ENCODE assay signal across 7 mouse cellular contexts in genomic region chr7:84151001-84151959, GRCm38 (mm10). TPM values are rescaled to one million over a fixed set of nuclear protein-coding genes. Genes with fewer than 3 reads are reported as not detected.
A peak's percentile ranks its signal among the peaks of the same experiment; 100 is the strongest.
DNase-seq lines count a peak whose midpoint lies in the region; ATAC-seq lines count a peak whose summit lies in the region.

Gene Abhd17c (minus strand): TSS chr7:84151893.

- H3K9me3 ChIP-seq in hindbrain, embryonic 15.5 days = no peaks in the 10 kb centered on the region
- no peaks in the 10 kb centered on the region for H3K9me3 ChIP-seq in midbrain, embryonic 11.5 days (ENCODE audit: control insufficient read depth, low read length)

- intact Hi-C loops in left cerebral cortex, postnatal 14 days (cut with DNase I) = loop anchor here (5.0 kb wide), 2 partner anchors 64 to 96 kb away; partner anchors contain the start of gene Cemip

- H3K4me1 ChIP-seq in hindbrain, embryonic 15.5 days (replicated peaks) = peaks cover 49% of the 10 kb centered on the region
- H3K4me1 ChIP-seq in midbrain, embryonic 11.5 days (ENCODE audit: control insufficient read depth, insufficient read depth, low read length) = peaks cover 13% of the 10 kb centered on the region

- under 1% methylated on average over 105 of the region's 109 CpGs for WGBS in hindbrain, embryonic 15.5 days
- WGBS in midbrain, embryonic 11.5 days = under 1% methylated on average over 100 of the region's 109 CpGs

- peak; percentile 84 for DNase-seq in ZHBTc4 (ENCODE audit: low read depth, low spot score)
- peak; percentile 25 to 49 for DNase-seq in cerebellum, postnatal 4 days (ENCODE audit: low spot score in 2 of 2)
- DNase-seq in gastrocnemius, adult 18-20 months (ENCODE audit: low spot score) = peak; percentile 24
- DNase-seq in left cerebral cortex, postnatal 14 days (ENCODE audit: low spot score in 2 of 2) = peak; percentile 39 to 61
- DNase-seq in midbrain, embryonic 11.5 days (ENCODE audit: low spot score, missing footprints) = peak; percentile 95
- DNase-seq in right cerebral cortex, postnatal 4 days = peak; percentile 64

- no peaks in the 10 kb centered on the region for H3K36me3 ChIP-seq in hindbrain, embryonic 15.5 days
- 0 out of 2 replicates have a peak, but pooled peaks cover 3% of the 10 kb centered on the region for H3K36me3 ChIP-seq in midbrain, embryonic 11.5 days (ENCODE audit: control insufficient read depth, insufficient read depth, low read length)

- peak within 1 kb of the TSS; percentile 99 for H3K9ac ChIP-seq in hindbrain, embryonic 15.5 days
- peak within 1 kb of the TSS; percentile 97 for H3K9ac ChIP-seq in midbrain, embryonic 11.5 days (ENCODE audit: low read length)

- H3K27me3 ChIP-seq in hindbrain, embryonic 15.5 days = no peaks in the 10 kb centered on the region
- H3K27me3 ChIP-seq in midbrain, embryonic 11.5 days (ENCODE audit: control insufficient read depth, insufficient read depth, low read length) = no peaks in the 10 kb centered on the region

- peak within 1 kb of the TSS; percentile 97 for H3K4me3 ChIP-seq in hindbrain, embryonic 15.5 days
- peak within 1 kb of the TSS; percentile 77 for H3K4me3 ChIP-seq in midbrain, embryonic 11.5 days (ENCODE audit: low read depth, low read length)

- peak within 1 kb of the TSS; percentile 98 for H3K27ac ChIP-seq in hindbrain, embryonic 15.5 days (replicated peaks)
- peak within 1 kb of the TSS; percentile 83 for H3K27ac ChIP-seq in midbrain, embryonic 11.5 days (ENCODE audit: low read depth, low read length)

- peak within 1 kb of the TSS; percentile 97 for H3K4me2 ChIP-seq in hindbrain, embryonic 15.5 days
- peak within 1 kb of the TSS; percentile 90 for H3K4me2 ChIP-seq in midbrain, embryonic 11.5 days

- peak; percentile 76 for ATAC-seq in hindbrain, embryonic 15.5 days (ENCODE audit: low FRiP score, low read depth)
- ATAC-seq in midbrain, embryonic 11.5 days (ENCODE audit: low FRiP score) = peak; percentile 10

RNA-seq across cellular contexts. Expression of gene Abhd17c, which starts in this region (rescaled TPM):
- 1 to 10 TPM; 7.8 to 8.5 TPM for total RNA-seq in gastrocnemius, adult 18-20 months (2021)
- polyA plus RNA-seq in hindbrain, embryonic 15.5 days (2015; fragmentation: Nextera tagmentation; extraction: Ambion mirVana) = 70.6 and 76.6 TPM in 2 replicates
- 10 to 100 TPM; 47.6 to 48.1 TPM for total RNA-seq in left cerebral cortex, postnatal 14 days (2021)
- polyA plus RNA-seq in midbrain, embryonic 11.5 days (2014; fragmentation: Nextera tagmentation; extraction: Ambion mirVana) = 47.9 and 57.2 TPM in 2 replicates

Comparison
In these comparisons a context has a peak if more than half of its experiments do, and no peak if none do; other contexts are left out.
1. Peak in every context shown above with its lines: DNase-seq, ATAC-seq, H3K4me3 ChIP-seq and H3K27ac ChIP-seq.
2. RNA of gene Abhd17c (total RNA-seq): 47.6 to 48.1 TPM in left cerebral cortex, postnatal 14 days; 7.8 to 8.5 TPM in gastrocnemius, adult 18-20 months; every median in the first group is over 4 times any median in the second.
3. DNase-seq: peak in every context shown above with its lines; median percentile 95 in midbrain, embryonic 11.5 days; 84 in ZHBTc4; 64 in right cerebral cortex, postnatal 4 days; 50 in left cerebral cortex, postnatal 14 days; 37 in cerebellum, postnatal 4 days; 24 in gastrocnemius, adult 18-20 months.